Mouse (Mus musculus) lung, postnatal 14 days (tissue): ENCODE data around the gene Ddr2.
"Not testable (repeated sequence)": the region's sequence is repeated elsewhere in the genome, so short reads cannot be mapped to it uniquely, and the experiment has no call there.

Experiments used
- DNase-seq: peaks from one replicate; pipeline ENCODE4 v3.0.0; 2021

Ddr2 gene

GRCm38 (mm10) chr1:170110516-170111332, at the start of gene Ddr2:
Ddr2 (minus strand) TSS chr1:170110762.
- peak; percentile 70 for DNase-seq

- no peak for DNase-seq
These were observed 49.1 kb upstream of the Ddr2 start for GRCm38 (mm10) chr1:170159707-170160106.

- DNase-seq, result no peak
These were observed 45.2 kb upstream of the Ddr2 start for GRCm38 (mm10) chr1:170155761-170156160.

- no peak for DNase-seq
These were observed 44.7 kb upstream of the Ddr2 start for GRCm38 (mm10) chr1:170155298-170155697.

GRCm38 (mm10) chr1:170153986-170154385, 43.4 kb upstream of the Ddr2 start:
- no peak for DNase-seq

- DNase-seq, result no peak
These were observed 42.0 kb upstream of the Ddr2 start for GRCm38 (mm10) chr1:170152552-170152951.

- no peak for DNase-seq
These were observed 40.3 kb upstream of the Ddr2 start for GRCm38 (mm10) chr1:170150870-170151269.

GRCm38 (mm10) chr1:170149756-170150155, 39.2 kb upstream of the Ddr2 start:
- no peak for DNase-seq

- DNase-seq, result no peak
These were observed 38.0 kb upstream of the Ddr2 start for GRCm38 (mm10) chr1:170148536-170148935.

GRCm38 (mm10) chr1:170147651-170148448, 37.3 kb upstream of the Ddr2 start:
- no peak for DNase-seq

GRCm38 (mm10) chr1:170145606-170146005, 35.0 kb upstream of the Ddr2 start:
- no peak for DNase-seq

- no peak for DNase-seq
These were observed 31.8 kb upstream of the Ddr2 start for GRCm38 (mm10) chr1:170142256-170142871.

- DNase-seq, result no peak
These were observed 31.1 kb upstream of the Ddr2 start for GRCm38 (mm10) chr1:170141626-170142025.

GRCm38 (mm10) chr1:170136351-170137009, 25.9 kb upstream of the Ddr2 start:
- peak; percentile 77 for DNase-seq

- no peak for DNase-seq
These were observed 23.7 kb upstream of the Ddr2 start for GRCm38 (mm10) chr1:170134264-170134663.

- no peak for DNase-seq
These were observed 20.4 kb upstream of the Ddr2 start for GRCm38 (mm10) chr1:170130962-170131361.

GRCm38 (mm10) chr1:170124644-170125043, 14.1 kb upstream of the Ddr2 start:
- DNase-seq, result no peak

- DNase-seq, result no peak
These were observed 3.1 kb upstream of the Ddr2 start for GRCm38 (mm10) chr1:170113616-170114015.

GRCm38 (mm10) chr1:170112261-170112660, 1.7 kb upstream of the Ddr2 start:
- DNase-seq, result no peak

- DNase-seq, result no peak
These were observed 1.2 kb upstream of the Ddr2 start for GRCm38 (mm10) chr1:170111651-170112226.

- peak; percentile 31 for DNase-seq
These were observed 616 bp downstream of the Ddr2 start for GRCm38 (mm10) chr1:170109776-170110515.

GRCm38 (mm10) chr1:170102814-170103213, 7.7 kb downstream of the Ddr2 start:
- DNase-seq, result not testable (repeated sequence)
